26 mouse cellular contexts compared by ENCODE assay signal in genomic region chr1:186562027-186562426, GRCm38 (mm10).
DNase-seq lines count a peak whose midpoint lies in the region; ATAC-seq lines count a peak whose summit lies in the region.
"Had no signal": no experiment of that assay in that cellular context is flagged by ENCODE, and none has a peak within 500 bp of the region (broad histone marks: within the 10 kb centered on the region; RNA-seq: fewer than 3 reads in every experiment).

No protein-coding gene starts in this region.

- H3K9ac ChIP-seq in embryonic facial prominence, embryonic 14.5 days (ENCODE audit: low read depth, low read length), result no peak overlapping the region
- H3K9ac ChIP-seq: embryonic facial prominence, embryonic 15.5 days; forebrain, embryonic 12.5 days; heart, embryonic 12.5 days; heart, embryonic 15.5 days; hindbrain, embryonic 13.5 days; intestine, embryonic 15.5 days had no signal

- H3K27me3 ChIP-seq in embryonic facial prominence, embryonic 14.5 days (replicated peaks; ENCODE audit: control insufficient read depth, insufficient read depth, low read length), result no peaks in the 10 kb centered on the region
- peaks cover 7% of the 10 kb centered on the region; the same call in 1 of the 2 replicates for H3K27me3 ChIP-seq in embryonic facial prominence, embryonic 10.5 days (replicated peaks; ENCODE audit: low read depth, poor library complexity, severe bottlenecking)
- H3K27me3 ChIP-seq: embryonic facial prominence, embryonic 15.5 days; forebrain, embryonic 12.5 days; heart, embryonic 15.5 days; hindbrain, embryonic 13.5 days; intestine, embryonic 15.5 days; Patski had no signal

- no peaks in the 10 kb centered on the region for H3K9me3 ChIP-seq in embryonic facial prominence, embryonic 14.5 days (ENCODE audit: control insufficient read depth, low read length)
- no peaks in the 10 kb centered on the region for H3K9me3 ChIP-seq in embryonic facial prominence, embryonic 10.5 days
- H3K9me3 ChIP-seq: embryonic facial prominence, embryonic 15.5 days; forebrain, embryonic 12.5 days; heart, embryonic 12.5 days; heart, embryonic 15.5 days; hindbrain, embryonic 10.5 days; hindbrain, embryonic 13.5 days; intestine, embryonic 15.5 days had no signal

- no peaks in the 10 kb centered on the region for H3K36me3 ChIP-seq in embryonic facial prominence, embryonic 14.5 days (ENCODE audit: control insufficient read depth, insufficient read depth, low read length)
- H3K36me3 ChIP-seq in embryonic facial prominence, embryonic 10.5 days (replicated peaks), result no peaks in the 10 kb centered on the region
- H3K36me3 ChIP-seq: embryonic facial prominence, embryonic 15.5 days; forebrain, embryonic 12.5 days; heart, embryonic 12.5 days; heart, embryonic 15.5 days; hindbrain, embryonic 10.5 days; hindbrain, embryonic 13.5 days; intestine, embryonic 15.5 days had no signal

- H3K27ac ChIP-seq in embryonic facial prominence, embryonic 14.5 days (replicated peaks; ENCODE audit: low read depth, low read length), result no peak overlapping the region
- no peak overlapping the region for H3K27ac ChIP-seq in embryonic facial prominence, embryonic 10.5 days (replicated peaks)
- H3K27ac ChIP-seq: embryonic facial prominence, embryonic 15.5 days; forebrain, embryonic 12.5 days; heart, embryonic 15.5 days; hindbrain, embryonic 10.5 days; hindbrain, embryonic 13.5 days; intestine, embryonic 15.5 days had no signal

- peak; percentile 41; the same call in 1 of the 2 replicates for ATAC-seq in embryonic facial prominence, embryonic 14.5 days (ENCODE audit: low read depth)
- ATAC-seq: hindbrain, embryonic 16.5 days; intestine, embryonic 15.5 days; Patski had no signal

- H3K4me1 ChIP-seq in embryonic facial prominence, embryonic 14.5 days (ENCODE audit: control insufficient read depth, insufficient read depth, low read length), result peaks cover 2% of the 10 kb centered on the region; the same call in 1 of the 2 replicates
- H3K4me1 ChIP-seq in embryonic facial prominence, embryonic 10.5 days, result peaks cover 10% of the 10 kb centered on the region
- H3K4me1 ChIP-seq: hindbrain, embryonic 13.5 days; intestine, embryonic 15.5 days had no signal

- intact Hi-C loops in left cerebral cortex, postnatal 4 days (cut with DNase I), result no loop called here
- intact Hi-C loops in left cerebral cortex, postnatal 25 days (cut with DNase I), result no loop called here

- WGBS in embryonic facial prominence, embryonic 14.5 days, result 68% methylated on average over 3 of the region's 3 CpGs
- 68% methylated on average over 3 of the region's 3 CpGs for WGBS in embryonic facial prominence, embryonic 10.5 days

- H3K4me3 ChIP-seq in embryonic facial prominence, embryonic 14.5 days (ENCODE audit: low read depth, low read length), result no peak overlapping the region
- H3K4me3 ChIP-seq in embryonic facial prominence, embryonic 10.5 days, result no peak overlapping the region
- H3K4me3 ChIP-seq: embryonic facial prominence, embryonic 15.5 days; forebrain, embryonic 12.5 days; heart, embryonic 12.5 days; heart, embryonic 15.5 days; hindbrain, embryonic 10.5 days; hindbrain, embryonic 13.5 days; intestine, embryonic 15.5 days had no signal

- DNase-seq in embryonic facial prominence, embryonic 14.5 days (ENCODE audit: low spot score), result no peak
- DNase-seq in embryonic facial prominence, embryonic 10.5 days (ENCODE audit: low spot score), result no peak
- peak; percentile 46 for DNase-seq in left cerebral cortex, postnatal 4 days
- no peak for DNase-seq in left cerebral cortex, postnatal 25 days (ENCODE audit: low spot score in 2 of 2)
- DNase-seq in retina, postnatal 1 day, result peak; percentile 20
- no peak for DNase-seq in retina, embryonic 14.5 days (ENCODE audit: low spot score)
- no peak for DNase-seq in testis, postnatal 10 days (ENCODE audit: low spot score)
- DNase-seq: adrenal gland, postnatal 10 days; adrenal gland, postnatal 36 days; cerebellum, adult 11 months; cerebellum, adult 8-10 months; embryo, embryonic 11 days; gastrocnemius, postnatal 25 days; heart, adult 18-20 months; heart, postnatal 10 days; heart, postnatal 36 days; kidney, adult 11 months had no signal

- no peak overlapping the region for H3K4me2 ChIP-seq in embryonic facial prominence, embryonic 14.5 days (ENCODE audit: low read depth, low read length)
- H3K4me2 ChIP-seq: embryonic facial prominence, embryonic 15.5 days; forebrain, embryonic 12.5 days; heart, embryonic 12.5 days; heart, embryonic 15.5 days; hindbrain, embryonic 13.5 days; intestine, embryonic 15.5 days had no signal

Comparison
In these comparisons a context has a peak if more than half of its experiments do, and no peak if none do; other contexts are left out.
1. DNase-seq: peak in left cerebral cortex, postnatal 4 days (single experiment) and retina, postnatal 1 day (single experiment); none in embryonic facial prominence, embryonic 14.5 days (single experiment), embryonic facial prominence, embryonic 10.5 days (single experiment), left cerebral cortex, postnatal 25 days (0 of 2), retina, embryonic 14.5 days (single experiment) and testis, postnatal 10 days (single experiment).